Mouse (Mus musculus) heart, adult 2 months (tissue): ENCODE results near the gene Usp28. TPM values are rescaled to one million over a fixed set of nuclear protein-coding genes. Genes with fewer than 3 reads are reported as not detected.

Experiments used
- DNase-seq, 2 experiments: peaks; one replicate each; pipeline ENCODE4 v3.0.0; 2021
- H3K27ac ChIP-seq: fragments of 200-600 bp; 2 replicates; pipeline ENCODE4 v1.8.1; 2022
- H3K27me3 ChIP-seq: fragments of 200-500 bp; 2 replicates; pipeline ENCODE4 v1.6.1; 2012; ENCODE audit warnings: mild to moderate bottlenecking, low read length, inconsistent platforms, mixed read lengths; ENCODE audit not compliant: control insufficient read depth, insufficient read depth
- H3K36me3 ChIP-seq: fragments of 200-500 bp; 2 replicates; pipeline ENCODE4 v1.6.1; 2012; ENCODE audit warnings: low read length, inconsistent platforms; ENCODE audit not compliant: control insufficient read depth, insufficient read depth
- H3K4me1 ChIP-seq: fragments of 200-500 bp; 2 replicates; pipeline ENCODE4 v1.6.1; 2011; ENCODE audit warnings: low read length; ENCODE audit not compliant: control insufficient read depth, insufficient read depth
- H3K4me3 ChIP-seq: fragments of 200-600 bp; 2 replicates; pipeline ENCODE4 v1.8.1; 2022
- H3K79me2 ChIP-seq: fragments of 200-500 bp; replicated peaks from 2 replicates; pipeline ENCODE4 v1.6.1; 2012; ENCODE audit warnings: mild to moderate bottlenecking, inconsistent platforms, low read length, moderate library complexity, mixed read lengths; ENCODE audit not compliant: control insufficient read depth, insufficient read depth
- H3K9ac ChIP-seq: fragments of 200-500 bp; 2 replicates; pipeline ENCODE4 v1.6.1; 2012; ENCODE audit warnings: low read depth, mild to moderate bottlenecking, control low read depth, inconsistent platforms, low read length, mixed read lengths
- CTCF ChIP-seq: fragments of 200-600 bp; IDR thresholded peaks from 2 replicates; pipeline ENCODE4 v1.8.1; 2022; ENCODE audit warnings: antibody characterized with exemption, mild to moderate bottlenecking, moderate library complexity
- EP300 ChIP-seq: fragments of 200-500 bp; IDR thresholded peaks from 2 replicates; pipeline ENCODE4 v1.6.1; 2011; ENCODE audit warnings: low read depth, low read length, control low read depth; ENCODE audit not compliant: insufficient read depth
- POLR2A ChIP-seq: fragments of 200-500 bp; IDR thresholded peaks from 2 replicates; pipeline ENCODE4 v1.6.1; 2011; ENCODE audit warnings: mild to moderate bottlenecking, low read depth, low read length, control low read depth; ENCODE audit not compliant: insufficient read depth
- WGBS: fragments of 180-500 bp; shearing (Covaris S2); methylation state at CpG from one replicate; pipeline ENCODE4 v1.1.7; 2018; 5-methylcytosine and 5-hydroxymethylcytosine counted together
- intact Hi-C: fragments of 180-260 bp; cut with DNase I; formaldehyde crosslinking; loops from one replicate; pipeline ENCODE4 v1.15.1; 2025
- polyA plus RNA-seq: library from polyadenylated mRNA; depleted of rRNA; stranded (reverse); fragments of >200 nt; gene quantifications from 2 replicates; pipeline ENCODE4 v1.2.3, GENCODE M21; 2012
- total RNA-seq, 2 experiments: library from RNA; stranded (reverse); gene quantifications; 2 replicates each; pipeline ENCODE4 v1.2.3; 2021

Gene Usp28
- total and polyA plus RNA-seq, 3 experiments = 72.8 to 130 (median 113) TPM

GRCm38 (mm10) chr9:48994779-48995178 lies 9.6 kb downstream of the Usp28 start:
- H3K4me3 ChIP-seq = no peak overlapping the region
- H3K79me2 ChIP-seq = peaks cover 3% of the 10 kb centered on the region; the same call in 1 of the 2 replicates
- peaks cover 3% of the 10 kb centered on the region; the same call in 1 of the 2 replicates for H3K4me1 ChIP-seq
- no peaks in the 10 kb centered on the region for H3K27me3 ChIP-seq
- WGBS = 68% methylated on average over 7 of the region's 7 CpGs
- H3K27ac ChIP-seq = no peak overlapping the region
- intact Hi-C loops = no loop called here
- peaks cover 8% of the 10 kb centered on the region for H3K36me3 ChIP-seq
- no peak overlapping the region for H3K9ac ChIP-seq
- DNase-seq = no peak
- no peak for TF ChIP-seq POLR2A
- no peak for TF ChIP-seq EP300
- TF ChIP-seq CTCF = no peak

GRCm38 (mm10) chr9:48995735-48996134 lies 10.6 kb downstream of the Usp28 start:
- intact Hi-C loops = no loop called here
- DNase-seq = no peak
- H3K9ac ChIP-seq = no peak overlapping the region
- H3K36me3 ChIP-seq = peaks cover 13% of the 10 kb centered on the region
- no peak overlapping the region for H3K4me3 ChIP-seq
- peaks cover 3% of the 10 kb centered on the region; the same call in 1 of the 2 replicates for H3K79me2 ChIP-seq
- 94% methylated on average over 1 of the region's 1 CpGs for WGBS
- peaks cover 3% of the 10 kb centered on the region; the same call in 1 of the 2 replicates for H3K4me1 ChIP-seq
- no peak overlapping the region for H3K27ac ChIP-seq
- TF ChIP-seq CTCF = peak; percentile 28; the same call in 1 of the 2 replicates
- TF ChIP-seq POLR2A = no peak
- no peaks in the 10 kb centered on the region for H3K27me3 ChIP-seq

DNA sequence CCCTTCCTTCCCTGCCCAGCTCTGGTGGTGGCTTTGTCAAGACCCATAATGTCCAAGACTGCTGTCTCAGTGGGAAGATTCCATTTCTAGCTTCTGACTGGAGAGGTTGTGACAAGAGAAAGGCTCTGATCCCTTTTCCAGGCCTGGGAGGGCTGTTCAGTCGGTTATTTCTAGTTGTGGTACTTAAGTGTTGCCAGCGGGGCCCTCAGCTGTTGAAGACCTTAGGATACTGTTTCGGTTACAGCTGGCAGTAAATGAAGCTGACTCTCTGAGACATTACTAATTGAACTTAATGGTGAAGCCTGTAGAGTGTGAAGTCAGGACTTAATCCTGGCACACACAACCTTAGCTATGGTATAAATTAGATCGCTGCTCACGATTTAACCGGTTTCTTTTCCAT lies 14.1 kb downstream of the Usp28 start:
- intact Hi-C loops = no loop called here
- H3K4me3 ChIP-seq = no peak overlapping the region
- peaks cover 3% of the 10 kb centered on the region; the same call in 1 of the 2 replicates for H3K4me1 ChIP-seq
- no peak overlapping the region for H3K9ac ChIP-seq
- H3K36me3 ChIP-seq = peaks cover 13% of the 10 kb centered on the region
- TF ChIP-seq EP300 (no peak), CTCF (no peak), POLR2A (no peak)
- 63% methylated on average over 6 of the region's 6 CpGs for WGBS
- H3K79me2 ChIP-seq = peaks cover 3% of the 10 kb centered on the region; the same call in 1 of the 2 replicates
- no peak overlapping the region for H3K27ac ChIP-seq
- H3K27me3 ChIP-seq = no peaks in the 10 kb centered on the region
- no peak for DNase-seq

DNA sequence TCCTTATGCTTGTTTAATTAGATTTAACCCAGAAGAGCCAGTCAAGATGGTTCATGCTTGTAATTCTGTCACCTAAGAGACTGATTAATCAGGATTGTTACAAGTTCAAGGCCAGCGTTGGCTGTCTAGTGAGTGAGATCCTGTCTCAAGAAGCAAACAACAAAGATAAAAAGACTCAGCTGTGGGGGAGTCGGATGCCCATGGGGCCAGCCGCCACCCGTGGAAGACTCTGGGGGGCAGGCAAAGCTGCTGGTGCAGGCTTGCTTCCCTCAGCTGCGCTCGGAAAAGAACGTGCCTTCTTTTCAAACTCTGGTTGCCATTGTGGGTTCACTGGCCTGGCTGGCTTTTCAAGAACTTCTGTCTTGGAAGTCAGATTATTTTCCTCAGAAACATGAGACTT lies 30.6 kb downstream of the Usp28 start:
- no peak overlapping the region for H3K4me3 ChIP-seq
- no peak overlapping the region for H3K9ac ChIP-seq
- H3K36me3 ChIP-seq = peaks cover 13% of the 10 kb centered on the region
- no peak overlapping the region for H3K27ac ChIP-seq
- intact Hi-C loops = no loop called here
- WGBS = 78% methylated on average over 7 of the region's 7 CpGs
- TF ChIP-seq CTCF = no peak
- TF ChIP-seq EP300 = no peak
- no peak for TF ChIP-seq POLR2A
- H3K79me2 ChIP-seq = no peaks in the 10 kb centered on the region; the same call in 1 of the 2 replicates
- H3K4me1 ChIP-seq = no peaks in the 10 kb centered on the region; the same call in 1 of the 2 replicates
- no peak for DNase-seq
- no peaks in the 10 kb centered on the region for H3K27me3 ChIP-seq

DNA sequence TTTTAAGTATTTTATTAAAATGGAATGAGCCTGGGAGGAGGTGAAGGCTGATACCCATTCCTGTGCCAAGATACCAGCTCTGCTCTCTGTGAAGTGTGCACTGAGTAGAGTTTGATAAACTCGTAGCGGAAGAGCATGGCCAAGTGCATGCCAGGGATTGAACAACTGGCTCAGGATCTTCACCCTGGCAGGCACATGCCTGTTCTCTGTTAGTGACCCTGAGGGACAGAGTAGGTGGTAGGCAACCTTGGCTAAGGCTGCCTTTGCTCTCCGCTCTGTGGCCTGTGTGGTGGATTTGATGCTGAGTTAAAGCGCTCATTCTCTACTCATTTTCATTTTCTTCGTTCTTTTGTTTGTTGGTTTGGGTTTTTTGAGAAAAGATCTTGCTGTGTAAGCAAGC lies 36.1 kb downstream of the Usp28 start:
- no peak overlapping the region for H3K27ac ChIP-seq
- intact Hi-C loops = no loop called here
- DNase-seq = peak in 1 of 2 experiments; percentile 37
- no peak overlapping the region for H3K4me3 ChIP-seq
- no peaks in the 10 kb centered on the region; the same call in 1 of the 2 replicates for H3K4me1 ChIP-seq
- no peak overlapping the region for H3K9ac ChIP-seq
- no peaks in the 10 kb centered on the region for H3K79me2 ChIP-seq
- H3K36me3 ChIP-seq = peaks cover 9% of the 10 kb centered on the region
- peak; percentile 53; the same call in 1 of the 2 replicates for TF ChIP-seq EP300
- no peak for TF ChIP-seq CTCF
- no peak for TF ChIP-seq POLR2A
- H3K27me3 ChIP-seq = no peaks in the 10 kb centered on the region
- 72% methylated on average over 5 of the region's 5 CpGs for WGBS

GRCm38 (mm10) chr9:49023956-49024355 lies 38.8 kb downstream of the Usp28 start:
- TF ChIP-seq EP300 = no peak
- TF ChIP-seq CTCF = no peak
- no peak for TF ChIP-seq POLR2A
- H3K27me3 ChIP-seq = no peaks in the 10 kb centered on the region
- H3K36me3 ChIP-seq = peaks cover 7% of the 10 kb centered on the region
- no peak overlapping the region for H3K9ac ChIP-seq
- H3K4me3 ChIP-seq = no peak overlapping the region
- H3K27ac ChIP-seq = no peak overlapping the region
- 87% methylated on average over 5 of the region's 5 CpGs for WGBS
- no peaks in the 10 kb centered on the region for H3K79me2 ChIP-seq
- H3K4me1 ChIP-seq = no peaks in the 10 kb centered on the region; the same call in 1 of the 2 replicates
- intact Hi-C loops = no loop called here
- no peak for DNase-seq
